9 mouse cellular contexts compared by ENCODE assay signal in the genomic region with DNA sequence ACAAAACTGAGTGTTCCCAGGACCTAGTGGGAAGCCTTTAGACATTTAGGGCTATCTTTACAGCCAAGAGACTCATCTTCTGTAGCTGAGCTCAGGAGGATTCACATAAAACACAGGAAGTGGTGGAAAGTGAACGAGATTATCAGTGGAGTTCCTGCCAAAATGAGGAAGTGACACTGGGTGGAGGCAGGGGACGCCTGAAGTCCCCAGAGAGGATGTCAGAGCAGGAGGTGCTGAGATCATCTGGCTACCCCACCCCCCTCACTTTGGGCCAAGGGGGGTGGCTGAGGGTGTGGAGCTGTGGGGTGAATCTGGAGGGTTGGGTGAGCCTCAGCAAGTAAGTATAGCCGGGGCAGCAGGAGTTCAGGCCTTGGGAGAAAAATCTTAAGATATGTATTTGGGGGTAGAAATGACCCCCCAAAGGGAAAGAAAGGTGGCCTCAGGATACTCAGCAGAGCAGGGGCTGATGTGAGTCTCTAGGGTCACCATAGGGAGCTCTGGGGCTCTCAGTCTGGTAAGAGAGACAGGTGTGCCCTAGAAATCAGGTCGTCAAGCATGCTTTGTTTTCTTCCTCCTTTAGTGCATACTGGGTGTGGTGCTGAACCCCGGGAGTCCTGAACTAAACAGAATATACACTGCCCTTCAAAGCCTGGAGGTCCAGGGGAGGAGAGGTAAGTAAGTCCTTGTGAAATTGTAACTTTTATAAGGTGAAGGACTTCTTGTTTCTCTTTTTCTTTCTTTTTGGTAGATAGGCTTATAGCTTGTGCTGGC. TPM values are rescaled to one million over a fixed set of nuclear protein-coding genes. Genes with fewer than 3 reads are reported as not detected.
DNase-seq lines count a peak whose midpoint lies in the region; ATAC-seq and TF ChIP-seq lines count a peak whose summit lies in the region.
"Had no signal": no experiment of that assay in that cellular context is flagged by ENCODE, and none has a peak within 500 bp of the region (broad histone marks: within the 10 kb centered on the region; RNA-seq: fewer than 3 reads in every experiment).

No protein-coding gene starts in this region.

- H3K9me3 ChIP-seq in MEL (replicated peaks; ENCODE audit: insufficient read depth, low read length), result no peaks in the 10 kb centered on the region
- no peaks in the 10 kb centered on the region for H3K9me3 ChIP-seq in midbrain, embryonic 11.5 days (ENCODE audit: control insufficient read depth, low read length)
- H3K9me3 ChIP-seq: neural tube, embryonic 13.5 days had no signal

- no peaks in the 10 kb centered on the region for H3K79me2 ChIP-seq in MEL (ENCODE audit: control insufficient read depth, insufficient read depth, low read length, poor library complexity)

- peak; percentile 96 to 98 for TF ChIP-seq EP300 in MEL (IDR thresholded peaks at IDR 0.05; ENCODE audit: low read depth in 1 of 2, low read length in 2 of 2)

- H3K4me2 ChIP-seq in midbrain, embryonic 11.5 days, result no peak overlapping the region
- H3K4me2 ChIP-seq: neural tube, embryonic 13.5 days had no signal

- TF ChIP-seq CTCF in MEL (IDR thresholded peaks at IDR 0.05 in 2 of 3, conservative IDR thresholded peaks at IDR 0.05 in 1 of 3; ENCODE audit: control insufficient read depth in 1 of 3, insufficient read depth in 1 of 3, low read depth in 2 of 3, low read length in 3 of 3, poor library complexity in 1 of 3, severe bottlenecking in 1 of 3), result no peak
- TF ChIP-seq CTCF in small intestine, adult 2 months (IDR thresholded peaks at IDR 0.05; ENCODE audit: extremely low read depth, insufficient read length, insufficient replicate concordance, low read depth, low read length), result no peak

- peak overlapping the region; percentile 52 for H3K9ac ChIP-seq in MEL (ENCODE audit: control insufficient read depth, low read depth, low read length, poor library complexity, severe bottlenecking)
- no peak overlapping the region for H3K9ac ChIP-seq in midbrain, embryonic 11.5 days (ENCODE audit: low read length)
- H3K9ac ChIP-seq: neural tube, embryonic 13.5 days had no signal

- ATAC-seq in midbrain, embryonic 11.5 days (ENCODE audit: low FRiP score), result no peak

- no peak for TF ChIP-seq RAD21 in MEL (IDR thresholded peaks at IDR 0.05; ENCODE audit: low read depth, low read length)

- H3K4me3 ChIP-seq in MEL (ENCODE audit: control insufficient read depth in 1 of 2, insufficient read depth in 1 of 2, low read depth in 2 of 2, low read length in 2 of 2), result peak overlapping the region; percentile 31 to 33
- no peak overlapping the region for H3K4me3 ChIP-seq in small intestine, adult 2 months (ENCODE audit: low read depth, low read length)
- no peak overlapping the region for H3K4me3 ChIP-seq in midbrain, embryonic 11.5 days (ENCODE audit: low read depth, low read length)
- H3K4me3 ChIP-seq: erythroblast, embryonic 14.5 days; neural tube, embryonic 13.5 days had no signal

- H3K36me3 ChIP-seq in MEL (ENCODE audit: control insufficient read depth in 1 of 2, insufficient read depth in 2 of 2, low read length in 2 of 2), result peaks cover 0 to 33% of the 10 kb centered on the region in 2 experiments; a peak in 2 of 4 replicates
- no peaks in the 10 kb centered on the region for H3K36me3 ChIP-seq in small intestine, adult 2 months (ENCODE audit: control insufficient read depth, insufficient read depth, low read length)
- H3K36me3 ChIP-seq in midbrain, embryonic 11.5 days (ENCODE audit: control insufficient read depth, insufficient read depth, low read length), result no peaks in the 10 kb centered on the region
- H3K36me3 ChIP-seq: neural tube, embryonic 13.5 days had no signal

- peaks cover 8 to 41% of the 10 kb centered on the region in 2 experiments for H3K4me1 ChIP-seq in MEL (ENCODE audit: control insufficient read depth in 1 of 2, insufficient read depth in 2 of 2, low read length in 2 of 2)
- peaks cover 25% of the 10 kb centered on the region for H3K4me1 ChIP-seq in small intestine, adult 2 months (ENCODE audit: control insufficient read depth, insufficient read depth, insufficient read length, low read length)
- peaks cover 12% of the 10 kb centered on the region for H3K4me1 ChIP-seq in midbrain, embryonic 11.5 days (ENCODE audit: control insufficient read depth, insufficient read depth, low read length)
- H3K4me1 ChIP-seq: neural tube, embryonic 13.5 days had no signal

- DNase-seq in MEL (ENCODE audit: low read depth, low spot score) (peak; percentile 98), liver (peak; percentile 50)
- DNase-seq in gastrocnemius, adult 8-10 months (ENCODE audit: low spot score in 2 of 2), result peak; percentile 44 to 59
- no peak for DNase-seq in urinary bladder, postnatal 4 days (ENCODE audit: low spot score in 2 of 2)
- no peak for DNase-seq in midbrain, embryonic 11.5 days (ENCODE audit: low spot score, missing footprints)
- no peak for DNase-seq in testis, postnatal 14 days (ENCODE audit: low spot score)

- H3K27ac ChIP-seq in MEL (ENCODE audit: control insufficient read depth, low read depth, low read length), result peak overlapping the region; percentile 97
- H3K27ac ChIP-seq in small intestine, adult 2 months (ENCODE audit: insufficient read depth, low read depth, low read length), result peak overlapping the region; percentile 58
- no peak overlapping the region for H3K27ac ChIP-seq in midbrain, embryonic 11.5 days (ENCODE audit: low read depth, low read length)
- H3K27ac ChIP-seq: neural tube, embryonic 13.5 days had no signal

- WGBS in small intestine, adult 2 months, result 25% methylated on average over 5 of the region's 5 CpGs
- 69% methylated on average over 5 of the region's 5 CpGs for WGBS in midbrain, embryonic 11.5 days

- peak in 1 of 2 experiments; percentile 60; a peak in 2 of 4 replicates for TF ChIP-seq POLR2A in MEL (IDR thresholded peaks at IDR 0.05; ENCODE audit: control insufficient read depth in 1 of 2, insufficient read depth in 1 of 2, low read depth in 1 of 2, low read length in 2 of 2, poor library complexity in 1 of 2)
- TF ChIP-seq POLR2A in small intestine, adult 2 months (IDR thresholded peaks at IDR 0.05; ENCODE audit: low read depth, low read length), result no peak

- H3K27me3 ChIP-seq in MEL (ENCODE audit: control insufficient read depth in 1 of 2, insufficient read depth in 2 of 2, low read length in 2 of 2), result no peaks in the 10 kb centered on the region
- H3K27me3 ChIP-seq in small intestine, adult 2 months (ENCODE audit: control insufficient read depth, insufficient read depth, low read length), result no peaks in the 10 kb centered on the region
- no peaks in the 10 kb centered on the region for H3K27me3 ChIP-seq in midbrain, embryonic 11.5 days (ENCODE audit: control insufficient read depth, insufficient read depth, low read length)
- H3K27me3 ChIP-seq: neural tube, embryonic 13.5 days had no signal

TF ChIP-seq in MEL, 35 proteins besides CTCF, POLR2A, EP300 and RAD21 (continues in another document):
- TF ChIP-seq BHLHE40 (IDR thresholded peaks at IDR 0.05; ENCODE audit: borderline replicate concordance, low read depth, low read length), result peak; percentile 77
- TF ChIP-seq MYC (IDR thresholded peaks at IDR 0.05; ENCODE audit: low read depth, low read length), result no peak; the same call in 1 of the 2 replicates
- TF ChIP-seq CHD2 (IDR thresholded peaks at IDR 0.05; ENCODE audit: low read length), result peak; percentile 84
- TF ChIP-seq POLR2AphosphoS2 (IDR thresholded peaks at IDR 0.05; ENCODE audit: low read length), result no peak
- TF ChIP-seq MAX (IDR thresholded peaks at IDR 0.05; ENCODE audit: low read length), result peak; percentile 76
- TF ChIP-seq GATA1 (IDR thresholded peaks at IDR 0.05; ENCODE audit: low read depth, low read length), result peak; percentile 94
- peak; percentile 67; the same call in 1 of the 2 replicates for TF ChIP-seq HCFC1 (IDR thresholded peaks at IDR 0.05; ENCODE audit: low read depth, low read length)
- no peak for TF ChIP-seq E2F4 (IDR thresholded peaks at IDR 0.05; ENCODE audit: borderline replicate concordance, low read depth, low read length)
- peak; percentile 89 for TF ChIP-seq ELF1 (IDR thresholded peaks at IDR 0.05; ENCODE audit: low read depth, low read length)
- TF ChIP-seq MAZ (IDR thresholded peaks at IDR 0.05; ENCODE audit: low read depth, low read length), result peak; percentile 96
- no peak; the same call in 1 of the 2 replicates for TF ChIP-seq USF1 (IDR thresholded peaks at IDR 0.05; ENCODE audit: low read depth, low read length)
- TF ChIP-seq ZNF384 (IDR thresholded peaks at IDR 0.05; ENCODE audit: low read depth, low read length), result no peak
- TF ChIP-seq RCOR1 (IDR thresholded peaks at IDR 0.05; ENCODE audit: low read depth, low read length), result peak; percentile 95
- no peak for TF ChIP-seq MEF2A (IDR thresholded peaks at IDR 0.05; ENCODE audit: extremely low read depth, insufficient replicate concordance, low read depth, low read length, poor library complexity, severe bottlenecking)
- peak; percentile 87 for TF ChIP-seq TCF12 (IDR thresholded peaks at IDR 0.05; ENCODE audit: low read depth, low read length)
- peak; percentile 9; the same call in 1 of the 2 replicates for TF ChIP-seq SMC3 (IDR thresholded peaks at IDR 0.05; ENCODE audit: low read depth, low read length)
- TF ChIP-seq TAL1 (IDR thresholded peaks at IDR 0.05; ENCODE audit: low read length), result peak; percentile 52

RNA-seq across cellular contexts. Expression of a gene that starts 26.0 kb away (rescaled TPM):
- total RNA-seq in MEL (2012; rRNA removed), result 2.8 and 3.2 TPM in 2 replicates
- polyA plus RNA-seq in MEL (2012; ENCODE audit: insufficient read depth in 1 of 2, insufficient read length in 2 of 2, low read depth in 1 of 2, low replicate concordance in 2 of 2, missing spikeins in 1 of 2), result 1 to 10 TPM in 1 of 2 experiments, not detected in 1; 3.0 TPM
- under 1 TPM; 0.45 to 0.94 (median 0.52) TPM for total RNA-seq in gastrocnemius, adult 8-10 months (2022)
- 24.3 and 99.9 TPM in 2 replicates for polyA plus RNA-seq in small intestine, adult 2 months (2012; rRNA removed)
- polyA plus RNA-seq in midbrain, embryonic 11.5 days (2014; fragmentation: Nextera tagmentation; extraction: Ambion mirVana), result 100 and 105 TPM in 2 replicates
- polyA plus RNA-seq: erythroblast, embryonic 14.5 days had no signal

RNA-seq across cellular contexts. Expression of a gene that starts 43.5 kb away (rescaled TPM):
- not detected in 2 replicates for total RNA-seq in MEL (2012; rRNA removed)
- not detected for polyA plus RNA-seq in MEL (2012; ENCODE audit: insufficient read depth in 1 of 2, insufficient read length in 2 of 2, low read depth in 1 of 2, low replicate concordance in 2 of 2, missing spikeins in 1 of 2)
- under 1 TPM; 0.07 to 0.32 (median 0.17) TPM for total RNA-seq in gastrocnemius, adult 8-10 months (2022)
- 0.75 and 1.5 TPM in 2 replicates for polyA plus RNA-seq in small intestine, adult 2 months (2012; rRNA removed)
- 3.5 and 4.5 TPM in 2 replicates for polyA plus RNA-seq in midbrain, embryonic 11.5 days (2014; fragmentation: Nextera tagmentation; extraction: Ambion mirVana)
- polyA plus RNA-seq: erythroblast, embryonic 14.5 days had no signal

RNA-seq across cellular contexts. Expression of a gene that starts 49.2 kb away (rescaled TPM):
- 4.6 and 7.2 TPM in 2 replicates for total RNA-seq in MEL (2012; rRNA removed)
- 1 to 10 TPM in 1 of 2 experiments, not detected in 1; 4.1 TPM for polyA plus RNA-seq in MEL (2012; ENCODE audit: insufficient read depth in 1 of 2, insufficient read length in 2 of 2, low read depth in 1 of 2, low replicate concordance in 2 of 2, missing spikeins in 1 of 2)
- total RNA-seq in gastrocnemius, adult 8-10 months (2022), result 10 to 100 TPM; 38.8 to 60.0 (median 49.4) TPM
- 2.8 and 3.8 TPM in 2 replicates for polyA plus RNA-seq in small intestine, adult 2 months (2012; rRNA removed)
- polyA plus RNA-seq in midbrain, embryonic 11.5 days (2014; fragmentation: Nextera tagmentation; extraction: Ambion mirVana), result 8.9 and 11.1 TPM in 2 replicates

Comparison
In these comparisons a context has a peak if more than half of its experiments do, and no peak if none do; other contexts are left out.
1. DNase-seq: peak in MEL (single experiment), gastrocnemius, adult 8-10 months (2 of 2) and liver (single experiment); none in urinary bladder, postnatal 4 days (0 of 2), midbrain, embryonic 11.5 days (single experiment) and testis, postnatal 14 days (single experiment).
2. H3K4me3 ChIP-seq: peak in MEL (2 of 2); none in small intestine, adult 2 months (single experiment) and midbrain, embryonic 11.5 days (single experiment).